Mouse (Mus musculus) kidney, postnatal 10 days (tissue): Measurements from ENCODE around the gene Olfr960.

Experiments
- DNase-seq: peaks from one replicate; pipeline ENCODE4 v3.0.0; 2021; ENCODE audit warnings: mixed read lengths

Olfr960 gene

DNA sequence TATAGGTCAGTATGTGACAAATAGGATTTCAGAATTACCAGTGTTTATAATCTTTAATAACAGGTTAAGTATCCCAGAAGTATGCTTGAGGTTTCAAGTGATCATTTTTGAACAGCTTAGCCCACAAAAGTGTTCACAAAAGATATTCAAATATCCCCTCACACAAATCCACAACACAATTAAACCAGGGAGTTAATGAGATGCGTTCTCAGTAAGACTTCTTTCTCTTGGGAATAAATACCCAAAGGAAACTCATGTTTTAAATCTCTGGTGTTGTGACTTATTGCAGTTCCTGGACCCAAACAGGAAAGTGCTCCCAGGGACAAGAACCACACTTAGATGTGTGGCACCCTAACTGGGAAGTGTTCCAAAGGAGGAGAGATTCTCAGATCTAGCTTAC lies at the start of gene Olfr960:
Olfr960 (plus strand) TSS at position 301 of the 400 bp plus-strand sequence.
- DNase-seq, result no peak

GRCm38 (mm10) chr9:39575469-39575868 lies 45.7 kb upstream of the Olfr960 start, which contains the start of gene Olfr959:
Gene Olfr959, minus strand, starts transcription at chr9:39575569.
- DNase-seq, result no peak

- no peak for DNase-seq
Observed at GRCm38 (mm10) chr9:39577050-39577449, 44.1 kb upstream of the Olfr960 start.

DNA sequence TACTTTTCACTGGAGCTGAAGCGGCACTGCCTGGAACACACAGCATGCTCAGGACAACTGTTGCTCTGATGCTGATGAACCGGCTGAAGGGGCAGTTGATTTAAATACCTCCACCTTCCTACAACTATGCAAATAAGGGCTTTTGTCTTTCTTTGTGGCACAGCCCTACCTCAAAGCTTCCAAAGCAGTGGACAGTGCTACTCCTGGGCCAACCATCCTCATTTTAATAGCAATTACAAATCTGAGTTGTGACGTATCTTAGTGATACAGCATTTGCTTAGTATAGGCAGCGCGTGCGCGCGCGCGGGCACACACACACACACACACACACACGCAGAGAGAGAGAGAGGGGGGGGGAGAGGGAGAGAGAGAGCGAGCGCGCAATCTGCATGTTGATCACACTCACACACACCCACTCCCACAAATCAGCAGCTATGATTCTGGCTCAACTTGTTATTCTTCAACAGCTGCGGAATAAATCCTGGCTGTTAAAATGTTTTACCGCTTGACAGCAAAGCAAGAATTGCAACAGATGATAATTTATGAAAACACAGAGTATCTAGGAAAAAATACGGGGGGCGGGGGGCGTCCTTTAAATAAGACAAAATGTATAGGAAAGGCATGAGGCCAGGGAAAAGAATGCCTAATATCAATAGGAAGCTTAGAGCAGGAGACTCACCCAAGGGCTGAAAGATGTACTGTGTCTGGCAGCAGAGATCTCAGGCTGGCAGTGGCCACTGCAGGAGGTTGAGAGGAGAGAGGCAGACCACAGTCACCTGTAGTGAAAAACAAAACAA lies 18.4 kb upstream of the Olfr960 start:
- peak; percentile 17 for DNase-seq

DNA sequence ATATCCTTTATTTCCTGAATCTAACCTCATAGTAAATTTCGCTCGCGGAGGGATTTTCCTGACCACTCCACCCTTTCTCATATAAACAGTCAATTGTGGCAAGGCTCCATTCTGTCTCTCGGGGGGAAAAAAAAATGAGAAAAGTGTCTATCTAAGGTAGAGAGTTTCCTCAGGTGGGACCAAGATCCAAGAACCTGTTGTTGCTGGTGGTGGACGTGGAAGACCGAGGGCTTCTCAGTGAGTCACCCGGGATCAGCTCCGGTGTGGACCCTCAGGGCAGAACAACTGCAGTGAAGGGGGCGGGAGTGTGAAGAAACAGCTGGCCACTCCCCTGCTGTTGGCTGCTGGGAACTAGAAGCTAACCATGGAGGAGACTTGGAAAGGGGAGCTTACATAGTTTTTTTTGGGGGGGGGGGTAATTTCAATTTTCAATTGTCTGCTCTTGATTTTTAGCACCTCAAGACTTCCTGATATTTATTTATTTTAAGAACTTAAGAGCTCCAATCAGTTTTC lies 17.8 kb upstream of the Olfr960 start:
- DNase-seq, result peak; percentile 13

DNA sequence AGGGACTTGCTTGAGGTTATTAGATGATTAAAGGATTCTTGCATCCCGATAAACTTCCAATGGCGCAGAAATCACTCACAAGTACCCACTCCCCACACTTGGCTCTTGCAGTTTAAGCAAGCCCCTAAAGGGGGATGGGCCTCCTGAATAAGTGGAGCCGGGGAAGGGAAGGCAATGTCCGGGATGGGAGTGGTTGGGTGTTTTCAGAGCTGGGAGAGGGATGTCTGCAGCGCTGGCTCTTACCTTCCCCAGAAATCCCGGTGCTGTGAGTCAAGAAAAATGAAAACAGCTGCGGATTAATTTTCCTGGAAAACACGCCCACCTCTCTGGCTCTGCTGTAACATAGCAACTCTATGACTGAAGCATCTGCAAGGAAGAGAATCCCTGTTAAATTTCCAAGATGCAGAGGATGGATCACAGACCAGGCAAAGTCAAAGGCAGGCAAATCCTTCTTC lies 17.1 kb upstream of the Olfr960 start, which contains the start of gene AW551984:
AW551984 (minus strand) TSS at position 405 of the 455 bp plus-strand sequence.
- peak; percentile 4 for DNase-seq

DNA sequence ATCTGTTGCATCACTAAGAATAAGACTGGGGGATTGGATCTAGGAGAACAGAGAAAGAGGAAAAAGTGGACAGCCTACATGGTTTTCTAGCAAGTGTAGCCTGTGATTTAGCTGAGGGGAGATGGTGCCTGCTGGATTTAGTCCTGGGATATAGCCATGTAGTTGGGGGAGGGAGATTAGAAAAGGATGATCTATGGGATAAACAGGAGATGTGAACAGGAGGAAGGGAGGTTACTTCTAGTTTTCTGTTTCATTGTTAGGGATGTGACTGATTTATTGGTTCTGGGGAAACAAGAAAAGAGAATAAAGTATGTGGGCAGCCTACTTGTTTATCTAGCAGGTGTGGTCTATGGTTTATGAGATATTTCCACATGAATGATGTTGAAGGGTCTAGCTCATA lies 12.7 kb upstream of the Olfr960 start:
- DNase-seq, result no peak

GRCm38 (mm10) chr9:39610355-39610754 lies 10.8 kb upstream of the Olfr960 start, which contains the start of gene Olfr148:
Gene Olfr148, plus strand, starts transcription at chr9:39610655.
- DNase-seq, result no peak

GRCm38 (mm10) chr9:39611953-39612352 lies 9.2 kb upstream of the Olfr960 start:
- DNase-seq, result peak; percentile 30

DNA sequence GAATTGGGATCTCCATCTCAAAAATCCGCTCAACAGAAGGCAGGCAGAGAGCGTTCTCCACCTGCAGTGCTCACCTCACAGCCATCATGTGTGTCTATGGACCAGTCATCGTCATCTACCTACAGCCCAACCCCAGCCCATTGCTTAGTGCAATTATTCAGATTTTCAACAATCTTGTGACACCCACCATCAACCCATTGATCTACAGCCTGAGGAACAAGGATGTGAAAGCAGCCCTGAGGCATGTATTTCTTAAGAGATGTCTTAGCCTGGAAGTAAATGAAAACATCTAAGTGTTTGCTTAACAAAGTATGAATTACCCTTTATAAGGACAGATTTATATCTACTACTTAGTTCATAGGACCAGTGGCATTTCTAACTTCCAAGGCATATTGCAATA lies 2.6 kb downstream of the Olfr960 start:
- no peak for DNase-seq

DNA sequence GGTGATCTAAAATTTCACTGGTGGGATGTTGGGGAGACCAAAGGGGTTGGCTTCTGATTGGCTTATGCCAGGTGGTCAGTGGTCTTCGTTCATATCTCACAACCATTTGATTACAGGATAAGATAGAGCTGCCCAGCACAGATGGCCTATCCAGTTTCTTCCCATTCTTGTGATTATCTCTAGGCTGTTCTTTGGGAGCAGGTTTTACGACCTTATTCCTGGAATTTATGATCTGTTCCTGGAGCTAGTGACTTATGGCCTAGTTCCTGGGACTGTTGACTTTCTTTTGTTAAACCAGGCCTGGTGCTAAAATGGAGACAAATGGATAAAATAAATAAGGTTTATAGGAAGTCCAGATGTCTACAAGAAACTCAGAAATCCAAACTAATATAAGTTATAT lies 3.5 kb downstream of the Olfr960 start:
- no peak for DNase-seq

DNA sequence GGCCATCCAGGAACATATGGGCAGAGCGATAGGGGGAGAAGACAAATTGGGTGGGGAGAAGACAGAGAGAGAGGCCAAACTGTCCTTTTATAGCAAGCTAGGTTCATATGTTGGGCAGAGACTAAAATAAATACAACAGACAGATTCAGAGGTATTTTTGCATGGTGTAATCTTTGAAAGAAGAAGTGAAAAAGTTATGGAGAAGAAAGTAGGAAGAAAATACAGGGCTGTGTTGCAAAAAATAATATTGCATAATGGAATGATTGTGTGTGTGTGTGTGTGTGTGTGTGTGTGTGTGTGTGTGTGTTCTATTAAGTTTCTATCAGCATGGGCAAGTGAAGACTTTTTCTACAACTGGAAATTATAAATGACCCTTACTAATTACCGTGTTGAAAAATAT lies 7.9 kb downstream of the Olfr960 start:
- no peak for DNase-seq

- DNase-seq, result no peak
Observed at GRCm38 (mm10) chr9:39633913-39634594, 12.9 kb downstream of the Olfr960 start.

DNA sequence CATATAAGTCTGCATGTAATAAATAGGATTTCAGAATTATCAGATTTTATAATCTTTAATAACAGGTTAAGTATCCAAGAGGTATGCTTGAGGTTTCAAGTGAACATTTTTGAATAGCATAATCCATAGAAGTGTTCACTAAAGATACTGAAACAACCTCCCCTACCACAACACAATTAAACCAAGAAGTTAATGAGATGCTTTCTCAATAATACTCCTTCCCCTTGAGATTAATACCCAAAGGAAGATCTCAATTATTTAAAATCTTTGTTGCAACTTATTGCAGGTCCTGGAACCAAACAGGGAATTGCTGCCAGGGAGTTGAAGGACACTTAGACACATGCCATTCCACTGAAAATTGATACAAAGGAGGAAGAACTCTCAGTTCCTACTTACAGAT lies 23.6 kb downstream of the Olfr960 start, which contains the start of gene Olfr961:
Olfr961 (plus strand) TSS at position 301 of the 400 bp plus-strand sequence.
- no peak for DNase-seq

- no peak for DNase-seq
Observed at GRCm38 (mm10) chr9:39647382-39647781, 26.2 kb downstream of the Olfr960 start.

DNA sequence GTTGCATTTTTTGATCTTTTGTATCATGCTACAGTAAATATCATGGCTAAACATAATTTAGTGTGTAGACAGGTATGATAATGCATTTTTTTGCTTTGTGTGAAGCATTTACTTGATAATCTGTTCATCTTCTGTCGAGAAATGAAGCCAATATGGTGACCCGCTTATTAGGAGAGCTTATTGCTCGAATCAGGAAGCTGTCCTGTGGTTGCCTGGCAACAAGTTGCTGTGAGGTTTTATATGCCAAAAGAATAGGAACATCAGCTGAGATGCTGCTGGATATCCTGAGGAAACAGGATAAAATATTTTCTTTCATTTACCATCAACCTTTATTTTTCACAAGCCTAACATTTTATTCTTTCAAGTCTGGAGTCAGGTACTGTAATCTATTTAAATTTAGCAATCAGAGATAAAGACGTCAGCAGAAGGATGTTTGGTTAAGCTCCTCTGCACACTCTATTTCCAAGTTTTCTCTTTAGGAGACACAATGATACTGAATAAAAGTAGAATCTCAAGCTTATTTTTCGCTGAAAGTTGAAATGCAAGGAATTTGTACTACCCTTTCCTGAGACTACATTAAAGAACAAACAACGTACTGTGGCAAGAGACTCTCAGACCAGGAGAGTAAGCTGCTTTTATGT lies 33.7 kb downstream of the Olfr960 start:
- no peak for DNase-seq

GRCm38 (mm10) chr9:39666905-39667304 lies 45.7 kb downstream of the Olfr960 start, which contains the start of gene Olfr963:
Gene Olfr963, plus strand, starts transcription at chr9:39667205.
- DNase-seq, result no peak

GRCm38 (mm10) chr9:39669723-39670122 lies 48.5 kb downstream of the Olfr960 start:
- DNase-seq, result no peak
